8 mouse cellular contexts compared by ENCODE assay signal in the genomic region with DNA sequence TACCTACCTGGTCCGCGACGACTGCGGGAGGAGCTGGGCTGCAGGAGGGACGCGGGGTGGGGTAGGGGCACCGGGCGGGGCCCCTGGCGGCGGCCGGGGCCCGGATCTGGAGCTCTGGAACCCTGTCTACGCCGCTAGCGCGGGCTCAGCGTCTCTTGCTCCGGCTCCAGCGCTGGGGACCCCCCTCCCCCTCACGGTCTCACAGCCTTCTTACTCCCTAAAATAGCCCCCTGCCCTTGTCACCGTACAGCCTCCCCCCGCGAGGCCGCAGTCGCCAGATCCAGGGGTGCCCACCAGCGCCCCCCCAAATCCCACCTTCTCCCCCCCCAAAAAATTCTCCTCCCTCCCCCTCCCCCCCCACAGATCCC. TPM values are rescaled to one million over a fixed set of nuclear protein-coding genes. Genes with fewer than 3 reads are reported as not detected.
A peak's percentile ranks its signal among the peaks of the same experiment; 100 is the strongest.
DNase-seq lines count a peak whose midpoint lies in the region; ATAC-seq and TF ChIP-seq lines count a peak whose summit lies in the region.

A gene (minus strand): TSS at position 368 of the 368 bp plus-strand sequence.

- H3K9ac ChIP-seq in kidney, embryonic 15.5 days, result peak within 1 kb of the TSS; percentile 47
- H3K9ac ChIP-seq in hindbrain, embryonic 14.5 days, result peak within 1 kb of the TSS; percentile 87
- peak within 1 kb of the TSS; percentile 64 for H3K9ac ChIP-seq in liver, embryonic 15.5 days

- H3K4me2 ChIP-seq in kidney, embryonic 15.5 days, result peak within 1 kb of the TSS; percentile 99
- H3K4me2 ChIP-seq in hindbrain, embryonic 14.5 days (replicated peaks), result peak within 1 kb of the TSS; percentile 75
- H3K4me2 ChIP-seq in liver, embryonic 15.5 days, result peak within 1 kb of the TSS; percentile 94

- peaks cover 51% of the 10 kb centered on the region for H3K4me1 ChIP-seq in kidney, embryonic 15.5 days
- H3K4me1 ChIP-seq in hindbrain, embryonic 14.5 days (replicated peaks; ENCODE audit: control insufficient read depth, insufficient read depth, low read length), result peaks cover 35% of the 10 kb centered on the region
- H3K4me1 ChIP-seq in liver, embryonic 15.5 days (replicated peaks), result peaks cover 56% of the 10 kb centered on the region

- no peaks in the 10 kb centered on the region for H3K9me3 ChIP-seq in kidney, embryonic 15.5 days (replicated peaks)
- H3K9me3 ChIP-seq in hindbrain, embryonic 14.5 days (ENCODE audit: control insufficient read depth, low read length), result no peaks in the 10 kb centered on the region
- no peaks in the 10 kb centered on the region for H3K9me3 ChIP-seq in liver, embryonic 15.5 days (replicated peaks)

- TF ChIP-seq CTCF in brain, embryonic 14.5 days (IDR thresholded peaks at IDR 0.05; ENCODE audit: borderline replicate concordance, extremely low read depth, insufficient read depth, insufficient read length), result no peak

- no peak for DNase-seq in kidney, postnatal 14 days
- no peak for DNase-seq in brain, embryonic 14.5 days (ENCODE audit: low read depth)
- DNase-seq in hindbrain, embryonic 14.5 days (ENCODE audit: low spot score), result no peak
- DNase-seq in spleen, adult 18-20 months, result no peak

- peak; percentile 8; the same call in 1 of the 2 replicates for ATAC-seq in kidney, embryonic 15.5 days (replicated peaks; ENCODE audit: low FRiP score)
- peak; percentile 43 for ATAC-seq in hindbrain, embryonic 14.5 days (ENCODE audit: low FRiP score)
- ATAC-seq in liver, embryonic 15.5 days (ENCODE audit: insufficient read depth), result no peak
- no peak for ATAC-seq in activated CD4-positive, CD25-positive, alpha-beta regulatory T cell, adult 4 months
- no peak for ATAC-seq in monocyte, adult 5-6 weeks (replicated peaks; ENCODE audit: insufficient number of reproducible peaks, low FRiP score, low TSS enrichment, poor library complexity, severe bottlenecking)

- TF ChIP-seq POLR2A in brain, embryonic 14.5 days (IDR thresholded peaks at IDR 0.05; ENCODE audit: borderline replicate concordance, extremely low read depth, insufficient read depth, insufficient read length, poor library complexity, severe bottlenecking), result no peak; the same call in 1 of the 2 replicates

- no peaks in the 10 kb centered on the region for H3K36me3 ChIP-seq in kidney, embryonic 15.5 days
- H3K36me3 ChIP-seq in hindbrain, embryonic 14.5 days (replicated peaks; ENCODE audit: control insufficient read depth, insufficient read depth), result 0 out of 2 replicates have a peak, but pooled peaks cover 4% of the 10 kb centered on the region
- no peaks in the 10 kb centered on the region for H3K36me3 ChIP-seq in liver, embryonic 15.5 days (replicated peaks)

- under 1% methylated on average over 26 of the region's 26 CpGs for WGBS in kidney, embryonic 15.5 days
- WGBS in hindbrain, embryonic 14.5 days, result 0% methylated on average over 20 of the region's 26 CpGs
- WGBS in liver, embryonic 15.5 days (ENCODE audit: insufficient replicate concordance), result 1% methylated on average over 19 of the region's 26 CpGs

- H3K27ac ChIP-seq in kidney, embryonic 15.5 days, result peak within 1 kb of the TSS; percentile 64; the same call in 1 of the 2 replicates
- H3K27ac ChIP-seq in hindbrain, embryonic 14.5 days, result peak within 1 kb of the TSS; percentile 83
- H3K27ac ChIP-seq in liver, embryonic 15.5 days (replicated peaks), result peak within 1 kb of the TSS; percentile 55; the same call in 1 of the 2 replicates

- peak within 1 kb of the TSS; percentile 62 for H3K4me3 ChIP-seq in kidney, embryonic 15.5 days (replicated peaks)
- H3K4me3 ChIP-seq in hindbrain, embryonic 14.5 days (replicated peaks; ENCODE audit: low read length), result peak within 1 kb of the TSS; percentile 80
- H3K4me3 ChIP-seq in liver, embryonic 15.5 days (replicated peaks), result peak within 1 kb of the TSS; percentile 64

- H3K27me3 ChIP-seq in kidney, embryonic 15.5 days, result peaks cover 73% of the 10 kb centered on the region
- H3K27me3 ChIP-seq in hindbrain, embryonic 14.5 days (ENCODE audit: control insufficient read depth, insufficient read depth, low read length), result peaks cover 8% of the 10 kb centered on the region
- peaks cover 91% of the 10 kb centered on the region for H3K27me3 ChIP-seq in liver, embryonic 15.5 days

RNA-seq across cellular contexts. Expression of the gene that starts here (rescaled TPM):
- polyA plus RNA-seq in kidney, embryonic 15.5 days (2015; fragmentation: Nextera tagmentation; extraction: Ambion mirVana), result 6.7 and 7.5 TPM in 2 replicates
- 56.7 and 60.0 TPM in 2 replicates for polyA plus RNA-seq in brain, embryonic 14.5 days (2012; rRNA removed)
- polyA plus RNA-seq in hindbrain, embryonic 14.5 days (2014; fragmentation: Nextera tagmentation; extraction: Ambion mirVana), result 29.8 and 32.3 TPM in 2 replicates
- 0.09 and 0.14 TPM in 2 replicates for polyA plus RNA-seq in liver, embryonic 15.5 days (2015; fragmentation: Nextera tagmentation; extraction: Ambion mirVana)
- polyA plus RNA-seq in activated CD4-positive, CD25-positive, alpha-beta regulatory T cell, adult 4 months (2017; shearing (Covaris generic)), result not detected
- 0.19 TPM in 1 of 3 replicates, not detected in the others for total RNA-seq in monocyte, adult 5-6 weeks (2017)

Comparison
In these comparisons a context has a peak if more than half of its experiments do, and no peak if none do; other contexts are left out.
1. ATAC-seq: peak in kidney, embryonic 15.5 days (single experiment) and hindbrain, embryonic 14.5 days (single experiment); none in liver, embryonic 15.5 days (single experiment), activated CD4-positive, CD25-positive, alpha-beta regulatory T cell, adult 4 months (single experiment) and monocyte, adult 5-6 weeks (single experiment).
2. Peak in every context shown above with its lines, with median percentiles within 50 percentile points of each other: H3K27ac ChIP-seq, H3K4me2 ChIP-seq, H3K4me3 ChIP-seq and H3K9ac ChIP-seq.